Mouse (Mus musculus) limb, embryonic 14.5 days (tissue): ENCODE results near the gene Pole4. TPM values are rescaled to one million over a fixed set of nuclear protein-coding genes. Genes with fewer than 3 reads are reported as not detected.

Experiments
- ATAC-seq: fragments of 200-750 bp; cut with Nextera tagmentation; 2 replicates; pipeline ENCODE4 v1.8.0; 2017; ENCODE audit warnings: low read depth, moderate number of reproducible peaks, moderate TSS enrichment; ENCODE audit not compliant: low FRiP score
- DNase-seq: peaks from one replicate; pipeline ENCODE4 v3.0.0-alpha.2; 2015; ENCODE audit warnings: low spot score
- H3K27ac ChIP-seq: fragments of 300-500 bp; sonication (generic); replicated peaks from 2 replicates; pipeline ENCODE4 v1.5.1; 2014; ENCODE audit warnings: low read depth, mild to moderate bottlenecking, low read length, moderate library complexity, mixed read lengths
- H3K27me3 ChIP-seq: fragments of 300-500 bp; sonication (generic); 2 replicates; pipeline ENCODE4 v1.6.1; 2014; ENCODE audit warnings: low read length, mixed read lengths; ENCODE audit not compliant: control insufficient read depth, insufficient read depth
- H3K36me3 ChIP-seq: fragments of 300-500 bp; sonication (generic); 2 replicates; pipeline ENCODE4 v1.6.1; 2014; ENCODE audit warnings: mild to moderate bottlenecking, low read length, moderate library complexity, mixed read lengths; ENCODE audit not compliant: control insufficient read depth, insufficient read depth
- H3K4me1 ChIP-seq: fragments of 300-500 bp; sonication (generic); 2 replicates; pipeline ENCODE4 v1.6.1; 2014; ENCODE audit warnings: antibody characterized with exemption, low read length, mixed read lengths; ENCODE audit not compliant: control insufficient read depth, insufficient read depth
- H3K4me2 ChIP-seq: fragments of 300-500 bp; sonication (generic); replicated peaks from 2 replicates; pipeline ENCODE4 v1.6.1; 2014; ENCODE audit warnings: low read depth, mild to moderate bottlenecking, low read length, moderate library complexity; ENCODE audit not compliant: severe bottlenecking
- H3K4me3 ChIP-seq: fragments of 300-500 bp; sonication (generic); replicated peaks from 2 replicates; pipeline ENCODE4 v1.5.1; 2014; ENCODE audit warnings: low read length
- H3K9ac ChIP-seq: fragments of 300-500 bp; sonication (generic); 2 replicates; pipeline ENCODE4 v1.6.1; 2014; ENCODE audit warnings: mild to moderate bottlenecking, low read depth, low read length, moderate library complexity; ENCODE audit not compliant: severe bottlenecking
- H3K9me3 ChIP-seq: fragments of 300-500 bp; sonication (generic); 2 replicates; pipeline ENCODE4 v1.6.1; 2016; ENCODE audit warnings: low read length; ENCODE audit not compliant: control insufficient read depth
- POLR2A ChIP-seq: fragments of 200-500 bp; IDR thresholded peaks from 2 replicates; pipeline ENCODE4 v1.8.0; 2012; ENCODE audit warnings: inconsistent platforms, mild to moderate bottlenecking, moderate library complexity, borderline replicate concordance; ENCODE audit not compliant: insufficient read depth, insufficient read length; ENCODE audit errors: extremely low read depth
- WGBS: fragments of 180-500 bp; shearing (Covaris S2); extraction: QIAGEN DNeasy Blood & Tissue Kit; methylation state at CpG from one replicate; pipeline ENCODE4 v1.1.7; 2014; 5-methylcytosine and 5-hydroxymethylcytosine counted together
- polyA plus RNA-seq, 2 experiments: library from polyadenylated mRNA; depleted of rRNA in 1 of 2; stranded (reverse) in 1 of 2; unstranded in 1 of 2; fragments of >200 nt; fragmentation: Nextera tagmentation in 1 of 2; extraction: Ambion mirVana in 1 of 2; gene quantifications; 2 replicates each; pipeline versions ENCODE4 v1.2.1 to v1.2.3; 2012 to 2014

The Pole4 gene
- polyA plus RNA-seq, 2 experiments: 41.8 to 97.2 TPM

GRCm38 (mm10) chr6:82613201-82613600, 92.0 kb downstream of the Pole4 start:
- WGBS: 72% methylated on average over 4 of the region's 4 CpGs
- ATAC-seq: no peak
- Histone ChIP-seq H3K9ac (no peak overlapping the region), H3K36me3 (no peaks in the 10 kb centered on the region), H3K4me2 (no peak overlapping the region), H3K27me3 (no peaks in the 10 kb centered on the region), H3K4me1 (no peaks in the 10 kb centered on the region), H3K4me3 (no peak overlapping the region), H3K9me3 (no peaks in the 10 kb centered on the region), H3K27ac (no peak overlapping the region)
- no peak for DNase-seq
- no peak for TF ChIP-seq POLR2A

- DNase-seq: no peak
- H3K27ac ChIP-seq: no peak overlapping the region
Measured at GRCm38 (mm10) chr6:82611049-82611448, 94.1 kb downstream of the Pole4 start.

GRCm38 (mm10) chr6:82609339-82609926, 95.7 kb downstream of the Pole4 start:
- no peak for ATAC-seq
- Histone ChIP-seq H3K27ac (no peak overlapping the region), H3K4me3 (no peak overlapping the region), H3K4me1 (no peaks in the 10 kb centered on the region), H3K36me3 (no peaks in the 10 kb centered on the region), H3K9ac (no peak overlapping the region), H3K27me3 (no peaks in the 10 kb centered on the region), H3K4me2 (no peak overlapping the region), H3K9me3 (no peaks in the 10 kb centered on the region)
- TF ChIP-seq POLR2A: no peak
- DNase-seq: no peak
- WGBS: 86% methylated on average over 7 of the region's 7 CpGs

More at GRCm38 (mm10) chr6:82611049-82611448, 94.1 kb downstream of the Pole4 start:
- H3K4me1 ChIP-seq: no peaks in the 10 kb centered on the region
- H3K4me2 ChIP-seq: no peak overlapping the region
- H3K36me3 ChIP-seq: no peaks in the 10 kb centered on the region
- H3K27me3 ChIP-seq: no peaks in the 10 kb centered on the region
- no peak overlapping the region for H3K4me3 ChIP-seq
- no peaks in the 10 kb centered on the region for H3K9me3 ChIP-seq
- no peak overlapping the region for H3K9ac ChIP-seq
- no peak for TF ChIP-seq POLR2A
- whole genome bisulfite sequencing: 82% methylated on average over 9 of the region's 9 CpGs
- no peak for ATAC-seq

- Histone ChIP-seq H3K4me2 (no peak overlapping the region), H3K4me3 (no peak overlapping the region), H3K4me1 (no peaks in the 10 kb centered on the region), H3K27me3 (no peaks in the 10 kb centered on the region), H3K27ac (no peak overlapping the region), H3K9me3 (no peaks in the 10 kb centered on the region), H3K9ac (no peak overlapping the region), H3K36me3 (no peaks in the 10 kb centered on the region)
- WGBS: 81% methylated on average over 4 of the region's 4 CpGs
- no peak for ATAC-seq
- no peak for DNase-seq
- TF ChIP-seq POLR2A: no peak
Measured at GRCm38 (mm10) chr6:82608756-82609155, 96.4 kb downstream of the Pole4 start.

GRCm38 (mm10) chr6:82604791-82605190, 100.4 kb downstream of the Pole4 start:
- no peaks in the 10 kb centered on the region for H3K9me3 ChIP-seq
- ATAC-seq (no peak), DNase-seq (no peak)
- no peak overlapping the region for H3K9ac ChIP-seq
- H3K36me3 ChIP-seq: no peaks in the 10 kb centered on the region
- no peak for TF ChIP-seq POLR2A
- H3K4me2 ChIP-seq: no peak overlapping the region
- H3K4me3 ChIP-seq: no peak overlapping the region
- H3K27ac ChIP-seq: no peak overlapping the region
- no peaks in the 10 kb centered on the region for H3K27me3 ChIP-seq
- H3K4me1 ChIP-seq: no peaks in the 10 kb centered on the region
- WGBS: 63% methylated on average over 8 of the region's 8 CpGs
